In the genomic region with DNA sequence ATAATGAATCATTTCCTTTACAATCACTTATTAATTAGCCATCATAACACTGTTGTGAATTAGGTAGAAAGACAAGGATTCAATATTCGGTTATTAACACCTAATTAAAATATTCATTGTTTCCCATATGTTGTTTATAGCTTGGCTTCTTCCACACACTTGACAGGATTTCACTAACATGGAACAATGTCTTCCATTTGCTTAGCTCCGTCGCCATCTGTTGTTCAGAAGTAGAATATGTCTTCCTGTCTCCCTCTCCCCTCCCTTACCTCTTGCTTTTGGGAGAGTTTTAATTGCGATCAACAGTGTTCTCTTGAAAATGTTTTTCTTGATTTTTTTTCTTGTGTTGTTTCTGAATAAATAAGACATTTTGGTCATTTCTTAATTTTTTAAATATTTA, we compare ENCODE assay signal across 8 mouse cellular contexts. TPM values are rescaled to one million over a fixed set of nuclear protein-coding genes. Genes with fewer than 3 reads are reported as not detected.
DNase-seq lines count a peak whose midpoint lies in the region.

No protein-coding gene starts in this region.

- intact Hi-C loops in left cerebral cortex, postnatal 14 days (cut with DNase I), result loop anchor here (5.0 kb wide), 3 partner anchors 153 to 813 kb away; no protein-coding TSS in a partner anchor

- peak; percentile 57 to 69 for DNase-seq in cerebellum, postnatal 10 days
- no peak for DNase-seq in cerebellum, adult 9-11 months
- DNase-seq in left cerebral cortex, postnatal 14 days (ENCODE audit: low spot score in 2 of 2), result peak; percentile 50 to 54
- DNase-seq in left cerebral cortex, adult 18-20 months (ENCODE audit: low spot score in 2 of 2), result no peak
- peak; percentile 69 for DNase-seq in brain, embryonic 18.5 days (ENCODE audit: low read depth, low spot score)
- DNase-seq in kidney, postnatal 36 days, result peak; percentile 11 to 36
- peak; percentile 73 for DNase-seq in retina, embryonic 14.5 days (ENCODE audit: low spot score)
- DNase-seq in testis, postnatal 10 days (ENCODE audit: low spot score), result no peak

RNA-seq across cellular contexts. Expression of a gene that starts 30.6 kb away (rescaled TPM):
- total RNA-seq in left cerebral cortex, postnatal 14 days (2021), result 10 to 100 TPM; 19.7 to 23.4 TPM
- 10 to 100 TPM; 23.6 to 27.2 TPM for total RNA-seq in left cerebral cortex, adult 18-20 months (2021)

Comparison
In these comparisons a context has a peak if more than half of its experiments do, and no peak if none do; other contexts are left out.
1. DNase-seq: peak in cerebellum, postnatal 10 days (2 of 2), left cerebral cortex, postnatal 14 days (2 of 2), brain, embryonic 18.5 days (single experiment), kidney, postnatal 36 days (2 of 2) and retina, embryonic 14.5 days (single experiment); none in cerebellum, adult 9-11 months (single experiment), left cerebral cortex, adult 18-20 months (0 of 2) and testis, postnatal 10 days (single experiment).